In the genomic region with DNA sequence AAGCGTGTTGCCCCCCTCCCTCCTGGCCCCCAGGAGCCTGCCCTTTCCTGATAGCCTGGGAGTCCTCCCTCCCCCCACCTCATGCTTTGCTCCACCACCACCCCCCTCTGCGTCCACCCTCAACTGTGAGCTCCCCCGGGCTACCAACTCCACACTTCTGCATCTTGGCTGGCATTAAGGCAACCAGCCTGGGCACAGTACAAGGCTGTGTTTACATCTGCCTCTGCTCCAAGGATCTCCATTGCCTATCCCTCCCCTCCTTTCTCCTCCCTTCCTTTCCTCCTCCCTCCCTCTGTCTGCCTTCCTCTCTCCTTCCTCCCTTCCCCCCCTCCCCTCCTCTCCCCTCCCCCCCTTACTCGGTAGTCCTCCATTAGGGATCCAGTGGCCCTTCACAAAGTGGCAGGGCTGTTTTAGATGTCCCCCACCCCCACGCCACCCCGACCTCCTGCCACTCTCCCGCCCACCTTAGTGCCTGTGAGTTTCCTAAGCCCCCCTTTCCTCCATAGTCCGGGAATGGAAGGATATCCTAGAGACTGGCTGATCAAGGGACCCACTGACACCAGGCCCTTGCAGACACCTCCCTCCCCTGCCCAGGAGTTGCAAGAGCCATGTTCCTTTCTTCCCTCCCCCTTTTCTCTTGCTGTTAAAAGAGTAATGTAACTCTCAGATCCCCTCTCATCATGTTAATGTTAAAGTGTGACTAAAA, we compare ENCODE assay signal across 10 mouse cellular contexts. TPM values are rescaled to one million over a fixed set of nuclear protein-coding genes. Genes with fewer than 3 reads are reported as not detected.
DNase-seq lines count a peak whose midpoint lies in the region; ATAC-seq lines count a peak whose summit lies in the region.
"Had no signal": no experiment of that assay in that cellular context is flagged by ENCODE, and none has a peak within 500 bp of the region (broad histone marks: within the 10 kb centered on the region; RNA-seq: fewer than 3 reads in every experiment).

No protein-coding gene starts in this region.

- 33% methylated on average over 7 of the region's 8 CpGs for WGBS in kidney, embryonic 16.5 days
- 48% methylated on average over 7 of the region's 8 CpGs for WGBS in embryonic facial prominence, embryonic 15.5 days
- 46% methylated on average over 8 of the region's 8 CpGs for WGBS in hindbrain, embryonic 12.5 days
- WGBS in midbrain, embryonic 15.5 days: 38% methylated on average over 8 of the region's 8 CpGs

- peak overlapping the region; percentile 87 for H3K27ac ChIP-seq in kidney, embryonic 16.5 days (ENCODE audit: low read length)
- peak overlapping the region; percentile 65 for H3K27ac ChIP-seq in embryonic facial prominence, embryonic 15.5 days (replicated peaks)
- no peak overlapping the region for H3K27ac ChIP-seq in hindbrain, embryonic 12.5 days
- H3K27ac ChIP-seq in midbrain, embryonic 15.5 days: peak overlapping the region; percentile 86
- H3K27ac ChIP-seq: liver, embryonic 13.5 days had no signal

- no peak overlapping the region; the same call in 1 of the 2 replicates for H3K9ac ChIP-seq in kidney, embryonic 16.5 days (replicated peaks; ENCODE audit: low read length)
- H3K9ac ChIP-seq in embryonic facial prominence, embryonic 15.5 days: no peak overlapping the region
- H3K9ac ChIP-seq in hindbrain, embryonic 12.5 days: no peak overlapping the region
- H3K9ac ChIP-seq in midbrain, embryonic 15.5 days: no peak overlapping the region
- H3K9ac ChIP-seq: liver, embryonic 13.5 days had no signal

- peak; percentile 32 for ATAC-seq in kidney, embryonic 16.5 days (ENCODE audit: low FRiP score, low TSS enrichment)
- ATAC-seq in embryonic facial prominence, embryonic 15.5 days (ENCODE audit: insufficient number of reproducible peaks, low FRiP score, low TSS enrichment, low read depth): no peak
- no peak for ATAC-seq in hindbrain, embryonic 12.5 days (ENCODE audit: low FRiP score)
- ATAC-seq in midbrain, embryonic 15.5 days (replicated peaks): peak; percentile 85

- peaks cover 27% of the 10 kb centered on the region for H3K4me1 ChIP-seq in kidney, embryonic 16.5 days (ENCODE audit: insufficient read depth, low read length)
- peaks cover 32% of the 10 kb centered on the region for H3K4me1 ChIP-seq in embryonic facial prominence, embryonic 15.5 days
- H3K4me1 ChIP-seq in hindbrain, embryonic 12.5 days: peaks cover 24% of the 10 kb centered on the region
- H3K4me1 ChIP-seq in midbrain, embryonic 15.5 days: peaks cover 33% of the 10 kb centered on the region

- H3K4me3 ChIP-seq in kidney, embryonic 16.5 days (ENCODE audit: low read length): no peak overlapping the region
- no peak overlapping the region for H3K4me3 ChIP-seq in embryonic facial prominence, embryonic 15.5 days (replicated peaks)
- no peak overlapping the region for H3K4me3 ChIP-seq in hindbrain, embryonic 12.5 days
- no peak overlapping the region for H3K4me3 ChIP-seq in midbrain, embryonic 15.5 days
- H3K4me3 ChIP-seq: liver, embryonic 13.5 days had no signal

- H3K4me2 ChIP-seq in kidney, embryonic 16.5 days (replicated peaks; ENCODE audit: low read depth, low read length): peak overlapping the region; percentile 50
- H3K4me2 ChIP-seq in embryonic facial prominence, embryonic 15.5 days (replicated peaks): peak overlapping the region; percentile 27; the same call in 1 of the 2 replicates
- H3K4me2 ChIP-seq in hindbrain, embryonic 12.5 days (replicated peaks): 0 out of 2 replicates have a peak overlapping the region, but pooled peaks have one; percentile 1
- H3K4me2 ChIP-seq in midbrain, embryonic 15.5 days: peak overlapping the region; percentile 38
- H3K4me2 ChIP-seq: liver, embryonic 13.5 days had no signal

- no peaks in the 10 kb centered on the region for H3K27me3 ChIP-seq in kidney, embryonic 16.5 days (ENCODE audit: insufficient read depth, low read length)
- H3K27me3 ChIP-seq in embryonic facial prominence, embryonic 15.5 days: no peaks in the 10 kb centered on the region
- no peaks in the 10 kb centered on the region for H3K27me3 ChIP-seq in hindbrain, embryonic 12.5 days
- no peaks in the 10 kb centered on the region for H3K27me3 ChIP-seq in midbrain, embryonic 15.5 days (replicated peaks)

- H3K36me3 ChIP-seq in kidney, embryonic 16.5 days (ENCODE audit: insufficient read depth, low read length): no peaks in the 10 kb centered on the region
- no peaks in the 10 kb centered on the region for H3K36me3 ChIP-seq in embryonic facial prominence, embryonic 15.5 days
- H3K36me3 ChIP-seq in hindbrain, embryonic 12.5 days: no peaks in the 10 kb centered on the region
- no peaks in the 10 kb centered on the region for H3K36me3 ChIP-seq in midbrain, embryonic 15.5 days (replicated peaks)
- H3K36me3 ChIP-seq: G1E; liver, embryonic 13.5 days had no signal

- no peaks in the 10 kb centered on the region for H3K9me3 ChIP-seq in kidney, embryonic 16.5 days (ENCODE audit: low read length)
- no peaks in the 10 kb centered on the region for H3K9me3 ChIP-seq in embryonic facial prominence, embryonic 15.5 days (replicated peaks)
- no peaks in the 10 kb centered on the region for H3K9me3 ChIP-seq in hindbrain, embryonic 12.5 days (replicated peaks)
- no peaks in the 10 kb centered on the region for H3K9me3 ChIP-seq in midbrain, embryonic 15.5 days
- H3K9me3 ChIP-seq: G1E; liver, embryonic 13.5 days had no signal

- no peak for DNase-seq in kidney, postnatal 36 days
- DNase-seq in cerebellum, postnatal 14 days: no peak
- no peak for DNase-seq in thymus, postnatal 4 days
- DNase-seq: adrenal gland, postnatal 25 days; liver, embryonic 13.5 days had no signal

RNA-seq across cellular contexts. Expression of gene Neurl1b, which starts 34.2 kb away (rescaled TPM):
- 1.7 and 2.4 TPM in 2 replicates for polyA plus RNA-seq in kidney, embryonic 16.5 days (2015; fragmentation: Nextera tagmentation; extraction: Ambion mirVana)
- polyA plus RNA-seq in embryonic facial prominence, embryonic 15.5 days (2015; fragmentation: Nextera tagmentation; extraction: Ambion mirVana): 1.2 and 1.3 TPM in 2 replicates
- 0.40 and 0.59 TPM in 2 replicates for polyA plus RNA-seq in hindbrain, embryonic 12.5 days (2016; fragmentation: Nextera tagmentation; extraction: Ambion mirVana)
- 1.9 and 2.2 TPM in 2 replicates for polyA plus RNA-seq in midbrain, embryonic 15.5 days (2015; fragmentation: Nextera tagmentation; extraction: Ambion mirVana)
- polyA plus RNA-seq: G1E had no signal

Comparison
In these comparisons a context has a peak if more than half of its experiments do, and no peak if none do; other contexts are left out.
1. ATAC-seq: peak in kidney, embryonic 16.5 days (single experiment) and midbrain, embryonic 15.5 days (single experiment); none in embryonic facial prominence, embryonic 15.5 days (single experiment) and hindbrain, embryonic 12.5 days (single experiment).
2. Peak in every context shown above with its lines, with median percentiles within 50 percentile points of each other: H3K4me2 ChIP-seq.